Mouse (Mus musculus) thymus, adult 2 months (tissue): ENCODE measurements around the gene Tbx19.

ENCODE experiments used
- CTCF ChIP-seq: fragments of 200-500 bp; IDR thresholded peaks from 2 replicates; pipeline ENCODE4 v1.5.1; 2012; ENCODE audit warnings: mild to moderate bottlenecking, control low read depth, low read length, moderate library complexity, borderline replicate concordance; ENCODE audit not compliant: control insufficient read depth, poor library complexity, insufficient read depth; ENCODE audit errors: extremely low read depth
- POLR2A ChIP-seq: fragments of 200-500 bp; IDR thresholded peaks from 2 replicates; pipeline ENCODE4 v1.6.1; 2012; ENCODE audit warnings: mild to moderate bottlenecking, low read length, control low read depth, moderate library complexity; ENCODE audit not compliant: control insufficient read depth, poor library complexity, insufficient read depth; ENCODE audit errors: extremely low read depth

DNA sequence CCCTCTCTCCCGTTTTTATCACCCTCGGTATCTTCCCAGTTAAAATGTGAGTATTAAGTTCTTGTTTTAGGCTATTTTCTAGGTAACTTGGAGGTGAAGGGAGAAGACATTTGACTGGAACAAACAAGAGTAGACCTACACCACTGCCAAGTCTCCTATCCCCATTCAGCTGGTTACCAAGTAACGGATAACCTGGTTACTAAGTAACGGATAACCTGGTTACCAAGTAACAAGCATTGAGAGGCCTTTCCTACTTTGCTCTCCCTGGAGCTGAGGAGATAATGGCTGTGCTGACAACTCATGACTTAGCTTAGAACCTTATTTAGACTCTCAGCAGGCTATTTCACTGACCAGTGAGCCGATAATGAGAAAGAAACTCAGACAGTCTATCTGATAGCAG is 51.4 kb downstream of the Tbx19 start:
- TF ChIP-seq CTCF, result no peak
- TF ChIP-seq POLR2A, result no peak
